Mouse (Mus musculus) kidney, adult 8-10 months (tissue): ENCODE measurements around the gene Gm20894.
"Not testable (repeated sequence)": the region's sequence is repeated elsewhere in the genome, so short reads cannot be mapped to it uniquely, and the experiment has no call there.

Experiments used
- DNase-seq, 2 experiments: peaks; one replicate each; pipeline ENCODE4 v3.0.0; 2022

Gm20894 gene

GRCm38 (mm10) chrY:28271412-28271811 is at the start of gene Gm20894:
Gm20894 (minus strand) TSS chrY:28271512.
- DNase-seq = not testable (repeated sequence)
